Mouse (Mus musculus) G1E (cell line): ENCODE data around the gene Arhgef2. TPM values are rescaled to one million over a fixed set of nuclear protein-coding genes. Genes with fewer than 3 reads are reported as not detected.
A peak's percentile ranks its signal among the peaks of the same experiment; 100 is the strongest.

ENCODE experiments used
- ATAC-seq: 2 replicates; pipeline ENCODE4 v1.8.0; 2016; ENCODE audit warnings: mild to moderate bottlenecking; ENCODE audit not compliant: insufficient number of reproducible peaks, poor library complexity, low FRiP score, severe bottlenecking; ENCODE audit errors: extremely low read depth
- DNase-seq: peaks from one replicate; pipeline ENCODE4 v3.0.0; 2012; ENCODE audit warnings: low spot score
- H3K27me3 ChIP-seq: 2 replicates; pipeline ENCODE4 v1.6.1; 2012; ENCODE audit warnings: mild to moderate bottlenecking, low read length, inconsistent platforms; ENCODE audit not compliant: insufficient read depth
- H3K36me3 ChIP-seq: replicated peaks from 2 replicates; pipeline ENCODE3; 2012; ENCODE audit warnings: mild to moderate bottlenecking, inconsistent platforms
- H3K4me1 ChIP-seq: 2 replicates; pipeline ENCODE4 v1.6.1; 2012; ENCODE audit warnings: low read depth, low read length, inconsistent platforms, mixed read lengths; ENCODE audit not compliant: insufficient read depth
- H3K4me3 ChIP-seq: 2 replicates; pipeline ENCODE4 v1.5.1; 2012; ENCODE audit warnings: low read depth, mild to moderate bottlenecking, inconsistent platforms, low read length, moderate library complexity, mixed read lengths
- H3K9me3 ChIP-seq: replicated peaks from 2 replicates; pipeline ENCODE4 v1.6.1; 2012; ENCODE audit warnings: inconsistent platforms
- CTCF ChIP-seq: IDR thresholded peaks from 2 replicates; pipeline ENCODE4 v1.5.1; 2012; ENCODE audit warnings: low read depth, low read length, inconsistent platforms, mixed read lengths
- GATA1 ChIP-seq: IDR thresholded peaks from 2 replicates; pipeline ENCODE4 v1.6.1; 2012; ENCODE audit warnings: borderline replicate concordance, low read length, inconsistent platforms, mixed read lengths
- GATA2 ChIP-seq: IDR thresholded peaks from 2 replicates; pipeline ENCODE4 v1.6.1; 2012; ENCODE audit warnings: low read depth, low read length, inconsistent platforms, borderline replicate concordance
- POLR2AphosphoS5 ChIP-seq: IDR thresholded peaks from 2 replicates; pipeline ENCODE4 v1.6.1; 2012; ENCODE audit warnings: low read depth, low read length, inconsistent platforms; ENCODE audit not compliant: insufficient replicate concordance
- TAL1 ChIP-seq: conservative IDR thresholded peaks from 2 replicates; pipeline ENCODE4 v1.6.1; 2012; ENCODE audit warnings: low read depth, low read length, inconsistent platforms, mixed read lengths
- polyA plus RNA-seq: library from polyadenylated mRNA; stranded (reverse); fragments of >175 nt; gene quantifications from 2 replicates; pipeline ENCODE4 v1.2.3, GENCODE M21; 2012
- total RNA-seq, 2 experiments: library from RNA; stranded (forward) in 1 of 2; stranded (reverse) in 1 of 2; fragments of 200-1000 nt in 1 of 2; fragments of >200 nt in 1 of 2; fragmentation: Nextera tagmentation in 1 of 2; gene quantifications; 2 replicates each; pipeline ENCODE4 v1.2.3; 2014 to 2017

Arhgef2 gene
- total and polyA plus RNA-seq, 3 experiments, result 66.2 to 277 (median 181) TPM

- ATAC-seq, result peak; percentile 81
- 0 out of 2 replicates have a peak, but pooled peaks cover 3% of the 10 kb centered on the region for H3K27me3 ChIP-seq
- peaks cover 35% of the 10 kb centered on the region for H3K36me3 ChIP-seq
- no peaks in the 10 kb centered on the region for H3K9me3 ChIP-seq
- TF ChIP-seq TAL1 (no peak), POLR2AphosphoS5 (no peak), GATA2 (no peak), GATA1 (no peak)
- peak overlapping the region; percentile 88 for H3K4me3 ChIP-seq
- DNase-seq, result peak; percentile 85
- peaks cover 25% of the 10 kb centered on the region for H3K4me1 ChIP-seq
Observed at GRCm38 (mm10) chr3:88579454-88580117, 26.2 kb upstream of the Arhgef2 start.

- peaks cover 13% of the 10 kb centered on the region for H3K4me1 ChIP-seq
- H3K27me3 ChIP-seq, result no peaks in the 10 kb centered on the region
- TF ChIP-seq CTCF (no peak), GATA1 (no peak), GATA2 (no peak), TAL1 (no peak), POLR2AphosphoS5 (no peak)
- ATAC-seq (no peak), DNase-seq (no peak)
- no peak overlapping the region for H3K4me3 ChIP-seq
- no peaks in the 10 kb centered on the region for H3K9me3 ChIP-seq
- peaks cover 82% of the 10 kb centered on the region for H3K36me3 ChIP-seq
Observed at GRCm38 (mm10) chr3:88585769-88586168, 20.0 kb upstream of the Arhgef2 start.

- peaks cover 83% of the 10 kb centered on the region for H3K36me3 ChIP-seq
- H3K4me1 ChIP-seq, result peaks cover 13% of the 10 kb centered on the region
- no peak overlapping the region for H3K4me3 ChIP-seq
- DNase-seq (no peak), ATAC-seq (no peak)
- no peaks in the 10 kb centered on the region for H3K9me3 ChIP-seq
- no peaks in the 10 kb centered on the region for H3K27me3 ChIP-seq
- no peak for TF ChIP-seq GATA2
- TF ChIP-seq GATA1, result no peak
- TF ChIP-seq POLR2AphosphoS5, result no peak
Observed at GRCm38 (mm10) chr3:88586640-88587039, 19.1 kb upstream of the Arhgef2 start.

GRCm38 (mm10) chr3:88590246-88590645 lies 15.5 kb upstream of the Arhgef2 start:
- ATAC-seq, result no peak
- no peaks in the 10 kb centered on the region for H3K27me3 ChIP-seq
- H3K36me3 ChIP-seq, result peaks cover 58% of the 10 kb centered on the region

GRCm38 (mm10) chr3:88591044-88591443 lies 14.7 kb upstream of the Arhgef2 start:
- no peaks in the 10 kb centered on the region for H3K9me3 ChIP-seq
- H3K27me3 ChIP-seq, result no peaks in the 10 kb centered on the region
- H3K36me3 ChIP-seq, result peaks cover 50% of the 10 kb centered on the region
- H3K4me1 ChIP-seq, result peaks cover 26% of the 10 kb centered on the region
- H3K4me3 ChIP-seq, result no peak overlapping the region
- no peak for TF ChIP-seq GATA2
- no peak for TF ChIP-seq CTCF
- no peak for TF ChIP-seq POLR2AphosphoS5
- TF ChIP-seq GATA1, result no peak
- TF ChIP-seq TAL1, result no peak
- ATAC-seq (no peak), DNase-seq (no peak)

More at GRCm38 (mm10) chr3:88590246-88590645, 15.5 kb upstream of the Arhgef2 start:
- no peak for DNase-seq
- Histone ChIP-seq H3K9me3 (no peaks in the 10 kb centered on the region), H3K4me3 (no peak overlapping the region), H3K4me1 (peaks cover 26% of the 10 kb centered on the region)
- TF ChIP-seq GATA1 (no peak), POLR2AphosphoS5 (no peak), TAL1 (no peak), GATA2 (no peak), CTCF (no peak)

- DNase-seq (no peak), ATAC-seq (peak; percentile 28; the same call in 1 of the 2 replicates)
- Histone ChIP-seq H3K36me3 (peaks cover 39% of the 10 kb centered on the region), H3K4me3 (peak overlapping the region; percentile 63; the same call in 1 of the 2 replicates), H3K9me3 (no peaks in the 10 kb centered on the region), H3K4me1 (peaks cover 28% of the 10 kb centered on the region), H3K27me3 (peaks cover 2% of the 10 kb centered on the region; the same call in 1 of the 2 replicates)
- TF ChIP-seq TAL1, result no peak
- no peak for TF ChIP-seq POLR2AphosphoS5
- peak; percentile 36 for TF ChIP-seq CTCF
Observed at GRCm38 (mm10) chr3:88591950-88592731, 13.6 kb upstream of the Arhgef2 start.
